Mouse (Mus musculus) thymus, postnatal 36 days (tissue): ENCODE results near the gene Arl5c.
"Not testable (repeated sequence)": the region's sequence is repeated elsewhere in the genome, so short reads cannot be mapped to it uniquely, and the experiment has no call there.

Source experiments
- DNase-seq, 2 experiments: peaks; one replicate each; pipeline ENCODE4 v3.0.0; 2022; ENCODE audit warnings: mixed read lengths in 2 of 2

Arl5c gene

DNA sequence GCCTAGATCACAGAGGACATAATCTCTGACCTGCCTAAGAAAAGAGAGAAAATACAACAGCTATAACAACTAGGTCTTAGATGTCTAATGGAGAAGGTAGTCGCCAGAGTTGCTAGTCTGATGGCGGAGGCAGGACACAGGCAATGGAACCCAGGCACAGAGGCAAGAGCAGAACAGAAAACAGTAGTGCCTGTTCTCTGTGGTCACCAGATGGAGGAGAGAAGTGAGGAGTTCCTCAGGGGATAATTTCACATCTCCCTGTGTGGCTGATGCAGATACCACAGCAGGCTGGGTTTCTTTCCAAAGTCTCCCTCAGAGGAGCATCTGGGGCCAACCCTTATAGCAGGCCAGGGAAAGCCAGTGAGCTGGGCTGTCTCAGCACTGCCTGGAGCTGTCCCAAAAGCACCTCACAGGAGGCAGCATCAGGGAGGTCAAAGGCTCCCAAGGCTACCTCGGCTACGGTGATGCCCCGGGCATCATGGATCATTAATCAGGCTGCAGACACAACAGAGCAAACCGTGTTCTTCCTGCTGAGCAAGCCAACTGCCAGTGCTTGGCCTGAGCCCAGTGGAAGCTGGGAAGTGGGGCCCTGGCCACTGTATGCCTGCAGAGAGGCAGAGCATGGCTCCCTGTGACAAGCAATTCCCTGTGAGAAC is 38.9 kb downstream of the Arl5c start:
- DNase-seq: no peak

DNA sequence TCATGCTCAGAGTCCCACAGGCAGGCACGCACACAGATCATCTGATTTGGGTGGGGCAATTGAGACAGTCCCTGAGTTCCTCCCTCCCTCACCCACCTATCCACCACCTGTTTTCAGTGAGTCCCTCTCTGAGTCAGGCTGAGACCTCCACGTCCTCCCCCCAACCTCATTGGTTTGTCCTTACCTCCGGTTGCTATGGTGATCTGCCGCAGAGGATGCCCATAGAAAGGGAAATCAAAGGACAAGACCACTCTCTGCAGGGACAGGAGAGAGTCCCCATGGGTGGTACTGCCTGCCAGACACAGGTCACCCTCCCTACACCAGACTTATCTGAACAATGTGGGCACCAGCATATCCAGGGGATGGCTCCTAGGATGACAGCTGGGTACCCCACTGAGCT is 40.1 kb downstream of the Arl5c start:
- DNase-seq: no peak

DNA sequence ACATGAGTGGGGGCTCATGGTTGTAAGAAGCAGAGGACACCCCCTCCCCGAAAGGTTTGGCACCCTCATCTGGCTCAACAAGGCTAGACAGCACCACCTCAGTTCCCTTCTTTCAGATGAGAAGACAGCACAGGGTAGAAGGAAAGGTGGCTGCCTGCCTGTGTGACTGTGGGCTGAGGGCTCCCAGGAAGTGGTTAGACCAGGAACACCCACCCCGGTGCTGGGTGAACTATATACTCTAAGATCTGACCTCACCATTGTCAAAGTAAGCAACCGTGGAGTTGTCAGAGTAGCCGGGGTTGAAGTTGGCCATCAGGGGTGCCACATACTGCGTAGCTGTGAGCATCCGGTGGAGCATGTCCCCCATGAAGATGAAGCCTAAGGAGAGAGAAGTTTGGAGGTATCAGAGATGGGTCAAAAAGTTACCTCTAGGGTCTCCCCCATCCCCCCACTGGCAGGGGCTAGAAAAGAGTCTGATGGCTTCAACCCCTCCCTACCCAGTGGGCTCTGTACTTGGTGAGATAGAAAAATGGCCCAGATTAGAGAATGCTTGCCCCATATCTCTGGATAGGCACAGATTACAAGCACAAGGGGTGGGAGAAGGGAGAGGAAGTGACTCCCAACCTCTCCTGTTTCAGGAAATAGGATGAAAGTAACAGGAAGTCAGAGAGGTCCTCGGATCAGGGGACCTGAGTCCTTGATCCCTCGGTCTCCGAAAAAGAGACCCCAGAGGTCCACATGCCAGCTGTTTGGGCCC is 40.7 kb downstream of the Arl5c start:
- peak; percentile 62 to 77 for DNase-seq

DNA sequence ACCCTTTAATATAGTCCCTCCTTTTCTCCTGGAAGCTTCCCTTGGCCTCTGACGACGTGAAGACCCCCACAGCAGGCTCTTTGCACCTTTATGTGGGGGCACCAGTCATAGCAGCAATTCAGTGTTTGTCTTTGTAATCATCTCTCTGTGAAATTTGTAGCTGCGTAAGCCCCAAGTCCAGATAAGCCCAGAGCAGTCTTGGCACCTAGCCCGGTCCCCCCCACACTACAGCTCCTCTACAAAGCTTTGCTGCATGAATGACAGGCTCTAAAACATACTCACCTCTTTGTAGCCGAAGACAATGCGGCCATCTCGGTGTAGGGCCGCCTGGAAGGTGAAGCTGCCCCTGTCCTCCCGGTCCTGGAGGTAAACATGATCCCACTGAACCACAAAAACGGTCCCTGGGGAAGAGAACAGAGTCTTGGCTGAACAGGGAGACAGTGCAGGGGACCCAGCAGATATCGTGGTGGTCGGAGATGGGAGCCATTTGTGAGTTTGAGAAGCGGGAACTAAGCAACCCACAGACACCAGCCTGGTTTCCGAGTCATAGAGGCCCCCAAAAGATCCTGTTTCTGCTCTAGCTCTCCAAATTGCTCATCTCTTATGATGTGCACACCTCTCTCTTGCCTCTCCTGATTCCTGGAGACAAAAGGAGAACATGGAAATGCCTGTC is 41.4 kb downstream of the Arl5c start:
- DNase-seq: no peak

DNA sequence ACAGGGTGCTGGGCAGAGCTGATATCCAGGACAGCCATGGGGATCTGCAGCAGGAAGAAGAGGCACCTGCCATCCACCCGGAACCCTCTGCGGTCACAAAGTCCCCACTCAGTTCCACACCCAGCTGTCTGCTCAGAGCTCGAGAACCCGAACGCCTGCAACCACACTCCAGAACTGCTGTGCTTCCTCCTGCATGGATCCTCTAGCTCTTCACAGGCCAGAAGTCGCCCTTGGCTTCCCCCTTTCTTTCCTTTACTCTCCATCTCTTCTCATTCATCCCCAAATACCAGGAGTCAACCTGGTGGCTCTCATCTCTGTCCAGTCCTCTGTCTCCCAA is 42.1 kb downstream of the Arl5c start:
- DNase-seq: no peak

DNA sequence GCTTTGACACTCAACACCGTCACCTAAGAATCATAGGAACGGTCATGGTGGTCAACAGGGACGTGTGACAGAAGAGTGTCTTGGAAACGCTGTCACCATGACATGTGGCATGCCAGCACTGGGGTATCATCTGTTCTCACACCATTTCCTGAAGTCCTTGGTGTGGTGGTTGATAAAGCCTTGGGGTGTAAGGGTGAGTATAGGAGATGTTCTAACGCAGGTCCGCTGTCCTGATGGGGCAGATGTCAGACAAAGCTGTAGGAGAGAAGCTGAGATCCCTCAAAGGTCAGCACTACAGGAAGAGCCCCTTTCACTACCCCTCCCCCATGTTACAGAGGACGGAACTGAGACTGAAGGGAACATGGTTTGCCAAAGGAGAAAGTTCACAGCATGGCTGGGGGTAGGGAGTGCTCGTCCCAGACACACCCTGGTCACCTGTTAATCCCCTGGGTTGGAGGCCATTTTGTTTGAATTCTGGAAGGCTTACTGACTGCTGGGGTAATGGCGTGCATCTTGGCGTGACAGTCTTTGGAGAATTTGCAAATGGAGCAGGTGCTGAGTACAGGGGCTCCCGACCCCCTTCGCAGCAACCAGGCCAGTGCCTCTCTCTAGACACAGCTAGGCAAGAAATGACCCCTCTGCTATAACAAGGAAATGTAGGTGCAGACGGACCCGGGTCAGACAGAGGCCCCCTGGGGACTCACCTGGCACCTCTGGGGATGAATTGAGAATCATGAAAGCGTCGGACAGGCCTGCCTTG is 42.6 kb downstream of the Arl5c start:
- no peak for DNase-seq

DNA sequence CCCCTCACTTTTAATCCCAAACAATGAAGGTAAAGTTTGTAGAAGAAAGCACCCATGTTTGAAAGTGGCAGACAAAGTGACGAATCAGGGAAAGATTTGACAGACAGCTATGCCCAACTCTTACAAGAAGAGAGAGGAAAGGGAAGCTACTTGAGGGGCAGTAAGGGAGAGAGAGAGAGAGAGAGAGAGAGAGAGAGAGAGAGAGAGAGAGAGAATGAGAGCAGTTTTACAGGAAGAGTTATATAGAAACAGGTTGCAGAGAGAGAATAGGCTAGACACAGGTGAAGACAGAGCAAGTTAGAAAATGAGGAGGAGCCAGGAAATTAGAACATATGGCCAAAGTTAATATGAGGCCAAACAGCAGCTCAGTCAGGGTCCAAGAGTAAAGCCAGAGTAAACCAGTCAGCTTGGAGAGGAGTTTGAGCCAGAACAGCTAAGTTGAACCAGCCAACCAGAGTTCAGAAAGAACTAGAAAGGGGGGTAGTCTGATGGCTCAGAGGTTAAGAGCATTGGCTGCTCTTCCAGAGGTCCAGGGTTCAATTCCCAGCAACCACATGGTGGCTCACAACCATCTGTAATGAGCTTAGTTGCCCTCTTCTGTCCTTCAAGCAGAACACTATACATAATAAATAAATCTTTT is 43.5 kb downstream of the Arl5c start:
- no peak for DNase-seq

DNA sequence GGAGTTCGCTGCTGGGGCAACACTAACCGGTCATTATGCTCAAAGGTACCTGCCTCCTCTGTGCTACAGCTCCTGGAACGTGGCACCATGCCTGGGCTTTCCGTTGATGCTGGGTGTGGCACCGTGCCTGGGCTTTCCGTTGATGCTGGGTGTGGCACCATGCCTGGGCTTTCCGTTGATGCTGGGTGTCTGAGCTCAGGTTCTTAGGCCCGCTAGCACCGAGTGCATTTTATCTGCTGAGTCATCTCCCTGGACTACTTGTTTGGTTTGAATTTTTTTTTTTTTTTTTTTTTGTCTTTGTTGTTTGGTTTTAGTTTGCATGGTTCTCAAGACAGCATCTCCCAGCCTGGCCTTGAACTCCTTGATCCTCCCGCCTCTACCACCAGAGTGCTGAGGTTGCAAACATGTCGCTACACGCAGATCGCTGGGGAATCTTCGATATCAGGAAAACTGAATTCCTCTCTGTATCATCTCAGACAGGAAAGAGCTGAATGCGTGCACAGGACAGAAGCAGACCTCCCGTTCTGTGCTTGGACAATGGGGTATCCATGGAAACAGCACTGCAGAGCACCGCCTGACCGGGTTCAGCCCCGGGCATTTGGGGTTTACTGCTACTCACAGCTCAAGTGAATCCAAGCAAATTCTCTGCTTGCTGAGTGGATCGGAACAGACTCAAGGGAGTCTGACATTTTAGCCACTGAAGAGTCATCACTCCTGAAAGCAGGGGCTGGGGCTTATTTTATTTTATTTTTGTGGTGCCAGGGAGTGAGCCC is 46.1 kb downstream of the Arl5c start:
- no peak for DNase-seq

DNA sequence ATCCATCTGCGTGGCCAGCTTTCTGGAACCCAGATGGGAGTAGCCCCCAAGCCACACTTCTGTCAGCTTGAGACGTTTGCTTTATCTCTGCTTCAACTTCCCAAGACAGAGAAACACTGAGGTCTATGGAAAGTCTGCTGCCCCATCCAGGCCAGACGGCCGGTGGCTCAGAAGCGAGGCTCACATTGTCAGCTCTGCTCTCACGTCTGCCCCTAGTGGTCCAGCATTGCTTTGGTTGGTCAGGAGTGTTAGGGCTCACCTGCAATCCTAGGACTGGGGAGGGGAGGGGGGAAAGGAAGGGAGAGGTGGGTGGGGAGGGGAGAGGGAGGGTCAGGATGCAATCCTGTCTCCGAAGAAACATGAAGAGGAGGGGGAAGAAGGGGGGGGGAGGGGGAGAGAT is 48.6 kb downstream of the Arl5c start:
- DNase-seq: peak; percentile 47 to 57

DNA sequence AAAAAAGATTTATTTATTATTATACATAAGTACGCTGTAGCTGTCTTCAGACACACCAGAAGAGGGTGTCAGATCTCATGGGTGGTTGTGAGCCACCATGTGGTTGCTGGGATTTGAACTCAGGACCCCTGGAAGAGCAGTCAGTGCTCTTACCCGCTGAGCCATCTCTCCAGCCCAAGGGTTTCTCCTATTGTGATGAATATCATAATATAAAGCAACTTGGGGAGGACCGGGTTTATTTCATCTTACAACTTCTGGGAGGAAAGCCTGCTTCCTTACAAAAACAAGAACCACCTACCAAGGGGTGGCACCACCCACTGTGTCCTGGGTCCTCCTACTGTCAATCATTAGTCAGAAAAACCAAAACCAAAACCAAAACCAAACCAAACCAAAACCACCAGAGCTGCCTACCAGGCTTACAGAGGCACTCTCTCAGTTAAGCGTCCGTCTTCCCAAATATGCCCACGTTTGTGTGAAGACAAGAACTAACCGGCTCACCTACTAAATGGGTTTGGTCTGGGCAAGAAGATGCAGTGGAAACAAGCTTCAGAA is 50.2 kb downstream of the Arl5c start:
- DNase-seq: not testable (repeated sequence)

DNA sequence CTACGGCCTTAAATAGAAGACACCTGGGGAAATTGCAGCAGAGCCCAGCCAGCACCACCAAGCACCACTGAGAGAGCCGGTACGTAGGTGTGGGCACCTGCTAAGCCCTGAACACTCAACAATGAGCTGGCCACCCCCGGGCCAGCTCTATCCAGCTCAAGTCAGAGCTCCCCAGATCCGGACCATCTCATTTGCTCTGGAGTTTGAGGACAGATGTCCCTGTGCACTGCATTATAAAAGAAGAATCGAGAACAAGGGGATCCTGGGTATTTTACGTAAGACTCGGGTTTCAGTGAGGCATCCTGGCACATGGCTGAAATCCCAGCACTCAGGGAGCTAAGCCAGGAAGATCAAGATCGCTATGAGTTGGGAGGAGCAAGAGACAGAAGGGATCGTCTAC is 51.0 kb downstream of the Arl5c start:
- no peak for DNase-seq

DNA sequence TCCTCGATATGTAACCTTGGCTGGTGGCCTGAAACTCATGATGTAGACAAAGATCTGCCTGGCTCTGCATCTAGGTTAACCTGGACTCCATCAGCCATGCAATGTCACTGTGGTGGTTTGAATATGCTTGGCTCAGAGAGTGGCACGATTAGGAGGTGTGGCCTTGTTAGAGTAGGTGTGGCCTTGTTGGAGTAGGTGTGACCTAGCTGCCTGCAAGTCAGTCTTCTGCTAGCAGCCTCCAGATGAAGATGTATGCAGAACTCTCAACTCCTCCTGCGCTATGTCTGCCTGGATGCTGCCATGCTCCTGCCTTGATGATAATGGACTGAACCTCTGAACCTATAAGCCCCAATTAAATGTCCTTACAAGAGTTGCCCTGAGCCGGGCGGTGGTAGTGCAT is 52.7 kb downstream of the Arl5c start:
- no peak for DNase-seq

DNA sequence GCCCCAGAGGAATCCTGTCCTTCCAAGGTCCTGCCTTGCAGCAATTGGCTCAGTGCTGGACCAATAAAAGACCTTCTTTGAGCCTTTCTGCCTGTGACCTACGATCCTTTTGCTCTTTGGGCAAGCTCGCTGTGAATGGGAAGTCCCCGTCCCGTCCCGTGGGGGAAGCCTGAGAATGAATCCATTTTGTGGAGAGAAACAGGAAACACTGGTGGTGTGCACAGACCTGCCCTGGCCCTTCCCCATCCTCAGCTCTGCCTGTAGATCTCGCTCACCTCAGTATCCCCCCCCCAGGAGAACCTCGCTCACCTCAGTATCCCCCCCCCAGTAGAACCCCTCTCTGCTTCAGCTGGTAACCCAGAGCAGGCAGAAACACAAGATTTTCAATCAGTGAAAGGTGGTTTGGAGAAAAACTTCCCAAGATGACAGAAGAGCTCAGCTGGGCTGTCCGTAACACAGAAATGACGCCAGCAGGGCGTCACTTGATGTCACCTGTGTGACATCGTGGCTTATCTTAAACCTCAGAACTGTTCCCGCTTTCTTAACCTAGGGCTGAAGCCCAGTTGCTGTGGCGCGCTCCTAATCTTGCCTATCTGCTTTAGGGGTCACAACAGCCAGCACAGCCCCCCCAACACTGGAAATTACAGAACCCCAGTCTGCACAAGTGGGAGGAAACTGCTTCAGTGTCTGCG is 53.4 kb downstream of the Arl5c start:
- DNase-seq: no peak
